ENCODE assay signal across 8 mouse cellular contexts in the genomic region with DNA sequence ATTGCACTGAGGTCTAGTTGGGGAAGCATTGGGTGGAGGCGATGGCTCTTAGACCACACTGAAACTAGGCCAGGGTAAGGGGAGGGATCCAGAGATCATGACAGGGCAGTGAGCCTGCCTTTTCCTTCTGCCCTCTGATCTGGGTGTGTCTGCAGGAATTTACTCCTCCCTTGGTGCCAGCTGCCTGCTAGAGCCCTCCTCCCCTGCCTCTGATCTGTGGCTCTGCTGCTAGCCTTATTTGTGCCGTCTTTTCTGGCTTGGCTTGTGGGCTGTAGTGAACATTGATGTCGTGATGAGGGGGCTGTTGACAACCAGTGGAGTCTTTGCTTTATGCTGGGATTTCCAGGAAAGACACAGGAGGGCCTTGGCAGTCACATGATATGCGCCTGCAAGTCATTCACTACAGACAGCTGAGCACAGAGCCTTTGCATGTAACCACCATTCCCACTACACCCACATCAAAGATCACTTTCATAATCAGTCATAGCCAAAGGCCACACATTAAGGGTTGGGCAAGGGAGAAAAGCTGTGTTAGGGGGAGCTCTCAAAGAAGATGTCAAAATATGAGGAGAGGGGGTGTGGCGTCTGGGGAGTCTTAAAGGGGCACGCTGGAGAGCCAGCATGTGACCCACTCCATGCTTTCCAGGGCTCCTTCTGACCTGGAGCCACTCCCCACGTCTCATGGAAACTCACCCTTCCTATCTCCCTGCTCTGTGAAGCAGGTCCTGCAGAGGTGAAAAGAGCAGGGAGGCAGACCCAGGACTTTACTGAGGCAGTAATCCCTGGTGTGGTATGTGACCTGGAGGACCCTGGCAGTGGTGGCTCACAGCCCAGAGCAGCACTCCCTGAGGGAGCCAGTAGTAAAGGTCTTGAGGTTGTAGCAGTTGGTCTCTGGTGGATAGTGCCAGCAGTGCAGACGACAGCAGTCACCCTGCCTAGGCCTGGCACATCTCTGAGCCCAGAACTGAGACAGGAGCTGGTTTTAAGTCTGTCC. TPM values are rescaled to one million over a fixed set of nuclear protein-coding genes. Genes with fewer than 3 reads are reported as not detected.
DNase-seq lines count a peak whose midpoint lies in the region; ATAC-seq and TF ChIP-seq lines count a peak whose summit lies in the region.

No protein-coding gene starts in this region.

- H3K27me3 ChIP-seq in heart, postnatal 0 days (ENCODE audit: control insufficient read depth, insufficient read depth, low read length) = no peaks in the 10 kb centered on the region
- H3K27me3 ChIP-seq in kidney, postnatal 0 days (ENCODE audit: insufficient read depth, low read length) = no peaks in the 10 kb centered on the region
- peaks cover 29% of the 10 kb centered on the region for H3K27me3 ChIP-seq in megakaryocyte, embryonic 14.5 days (replicated peaks)

- H3K4me2 ChIP-seq in heart, postnatal 0 days (ENCODE audit: low read depth, low read length) = peak overlapping the region; percentile 72
- peak overlapping the region; percentile 47; the same call in 1 of the 2 replicates for H3K4me2 ChIP-seq in kidney, postnatal 0 days (ENCODE audit: low read length)

- intact Hi-C loops in left cerebral cortex, adult 2 months (cut with DNase I) = loop anchor here (5.0 kb wide), 1 partner anchor 113 kb away; no protein-coding TSS in a partner anchor

- peak; percentile 66 for ATAC-seq in heart, postnatal 0 days (ENCODE audit: insufficient read depth, low read depth)
- peak; percentile 61 for ATAC-seq in kidney, postnatal 0 days (replicated peaks; ENCODE audit: low FRiP score, low read depth)

- H3K27ac ChIP-seq in left cerebral cortex, adult 2 months = peak overlapping the region; percentile 81
- peak overlapping the region; percentile 89 for H3K27ac ChIP-seq in heart, postnatal 0 days (ENCODE audit: low read depth)
- H3K27ac ChIP-seq in kidney, postnatal 0 days = peak overlapping the region; percentile 83

- WGBS in heart, postnatal 0 days = 28% methylated on average over 8 of the region's 8 CpGs
- 31% methylated on average over 8 of the region's 8 CpGs for WGBS in kidney, postnatal 0 days

- no peak for DNase-seq in left cerebral cortex, adult 2 months (ENCODE audit: extremely low spot score in 1 of 2, low spot score in 2 of 2)
- no peak for DNase-seq in left cerebral cortex, adult 9 months (ENCODE audit: low spot score in 2 of 2)
- DNase-seq in fat pad, adult 2 months (ENCODE audit: extremely low read depth, low read depth, low spot score) = peak; percentile 77
- peak; percentile 51 for DNase-seq in heart, postnatal 0 days (ENCODE audit: low spot score)
- DNase-seq in kidney, postnatal 0 days (ENCODE audit: low spot score) = peak; percentile 54
- no peak for DNase-seq in cerebellum, postnatal 25 days
- DNase-seq in thymus, postnatal 10 days (ENCODE audit: low spot score in 2 of 2) = no peak

- TF ChIP-seq CTCF in left cerebral cortex, adult 2 months (IDR thresholded peaks at IDR 0.05) = no peak
- no peak for TF ChIP-seq CTCF in heart, postnatal 0 days (IDR thresholded peaks at IDR 0.05; ENCODE audit: low read depth)
- no peak for TF ChIP-seq CTCF in kidney, postnatal 0 days (IDR thresholded peaks at IDR 0.05; ENCODE audit: low read depth)

- H3K4me3 ChIP-seq in left cerebral cortex, adult 2 months = no peak overlapping the region
- H3K4me3 ChIP-seq in heart, postnatal 0 days (ENCODE audit: low read depth, low read length) = peak overlapping the region; percentile 49
- H3K4me3 ChIP-seq in kidney, postnatal 0 days (replicated peaks; ENCODE audit: low read depth, low read length) = no peak overlapping the region
- peak overlapping the region; percentile 50 for H3K4me3 ChIP-seq in megakaryocyte, embryonic 14.5 days (replicated peaks)

- no peaks in the 10 kb centered on the region for H3K9me3 ChIP-seq in heart, postnatal 0 days (replicated peaks; ENCODE audit: control insufficient read depth, low read length)
- no peaks in the 10 kb centered on the region for H3K9me3 ChIP-seq in kidney, postnatal 0 days (replicated peaks; ENCODE audit: low read length)
- no peaks in the 10 kb centered on the region for H3K9me3 ChIP-seq in megakaryocyte, embryonic 14.5 days

- H3K9ac ChIP-seq in heart, postnatal 0 days (replicated peaks; ENCODE audit: low read depth, low read length) = peak overlapping the region; percentile 66; the same call in 1 of the 2 replicates
- no peak overlapping the region for H3K9ac ChIP-seq in kidney, postnatal 0 days (ENCODE audit: low read depth, low read length)

- H3K4me1 ChIP-seq in heart, postnatal 0 days (ENCODE audit: control insufficient read depth, insufficient read depth) = peaks cover 23% of the 10 kb centered on the region
- H3K4me1 ChIP-seq in kidney, postnatal 0 days (replicated peaks; ENCODE audit: insufficient read depth, low read length) = peaks cover 14% of the 10 kb centered on the region
- peaks cover 38% of the 10 kb centered on the region for H3K4me1 ChIP-seq in megakaryocyte, embryonic 14.5 days

- TF ChIP-seq EP300 in heart, postnatal 0 days (IDR thresholded peaks at IDR 0.05; ENCODE audit: low read depth) = no peak

- H3K36me3 ChIP-seq in heart, postnatal 0 days (replicated peaks; ENCODE audit: control insufficient read depth, insufficient read depth, low read length) = no peaks in the 10 kb centered on the region
- no peaks in the 10 kb centered on the region for H3K36me3 ChIP-seq in kidney, postnatal 0 days (ENCODE audit: insufficient read depth, low read length)
- no peaks in the 10 kb centered on the region for H3K36me3 ChIP-seq in megakaryocyte, embryonic 14.5 days (replicated peaks; ENCODE audit: low read length)

RNA-seq across cellular contexts. Expression of gene 5330417H12Rik, which starts 39.4 kb away (rescaled TPM):
- not detected for total RNA-seq in left cerebral cortex, adult 2 months (2021)
- total RNA-seq in heart, postnatal 0 days (2014; rRNA removed; ENCODE audit: low replicate concordance) = not detected in 2 replicates
- polyA plus RNA-seq in heart, postnatal 0 days (2015; fragmentation: Nextera tagmentation; extraction: Ambion mirVana) = not detected in 2 replicates
- not detected in 2 replicates for polyA plus RNA-seq in kidney, postnatal 0 days (2015; fragmentation: Nextera tagmentation; extraction: Ambion mirVana)
- not detected in 2 replicates for polyA plus RNA-seq in megakaryocyte, embryonic 14.5 days (2012; ENCODE audit: insufficient read depth, low replicate concordance)

Comparison
In these comparisons a context has a peak if more than half of its experiments do, and no peak if none do; other contexts are left out.
1. DNase-seq: peak in fat pad, adult 2 months (single experiment), heart, postnatal 0 days (single experiment) and kidney, postnatal 0 days (single experiment); none in left cerebral cortex, adult 2 months (0 of 2), left cerebral cortex, adult 9 months (0 of 2), cerebellum, postnatal 25 days (0 of 2) and thymus, postnatal 10 days (0 of 2).
2. H3K4me3 ChIP-seq: peak in heart, postnatal 0 days (single experiment) and megakaryocyte, embryonic 14.5 days (single experiment); none in left cerebral cortex, adult 2 months (single experiment) and kidney, postnatal 0 days (single experiment).
3. Peak in every context shown above with its lines, with median percentiles within 50 percentile points of each other: H3K27ac ChIP-seq.